Mouse (Mus musculus) spleen, embryonic (tissue): ENCODE measurements around the gene Cbfa2t2.

Experiments used
- CTCF ChIA-PET: fragments of 350-600 bp; sonication (Branson Sonifier 250); formaldehyde crosslinking; loops from one replicate; lab custom pipeline; 2022; lab: Charles Lee

Gene Cbfa2t2

GRCm38 (mm10) chr2:154566641-154567040, 130.4 kb downstream of the Cbfa2t2 start:
- CTCF ChIA-PET = interaction anchor here (0.5 to 1.6 kb wide), 2 partner anchors 46 to 218 kb away, joined by 3 read pairs; partner anchors contain the start of gene Zfp341

GRCm38 (mm10) chr2:154567766-154568165, 131.5 kb downstream of the Cbfa2t2 start:
- CTCF ChIA-PET = interaction anchor here (0.6 kb wide), 1 partner anchor 1434 kb away, joined by 6 read pairs; no protein-coding TSS in a partner anchor

DNA sequence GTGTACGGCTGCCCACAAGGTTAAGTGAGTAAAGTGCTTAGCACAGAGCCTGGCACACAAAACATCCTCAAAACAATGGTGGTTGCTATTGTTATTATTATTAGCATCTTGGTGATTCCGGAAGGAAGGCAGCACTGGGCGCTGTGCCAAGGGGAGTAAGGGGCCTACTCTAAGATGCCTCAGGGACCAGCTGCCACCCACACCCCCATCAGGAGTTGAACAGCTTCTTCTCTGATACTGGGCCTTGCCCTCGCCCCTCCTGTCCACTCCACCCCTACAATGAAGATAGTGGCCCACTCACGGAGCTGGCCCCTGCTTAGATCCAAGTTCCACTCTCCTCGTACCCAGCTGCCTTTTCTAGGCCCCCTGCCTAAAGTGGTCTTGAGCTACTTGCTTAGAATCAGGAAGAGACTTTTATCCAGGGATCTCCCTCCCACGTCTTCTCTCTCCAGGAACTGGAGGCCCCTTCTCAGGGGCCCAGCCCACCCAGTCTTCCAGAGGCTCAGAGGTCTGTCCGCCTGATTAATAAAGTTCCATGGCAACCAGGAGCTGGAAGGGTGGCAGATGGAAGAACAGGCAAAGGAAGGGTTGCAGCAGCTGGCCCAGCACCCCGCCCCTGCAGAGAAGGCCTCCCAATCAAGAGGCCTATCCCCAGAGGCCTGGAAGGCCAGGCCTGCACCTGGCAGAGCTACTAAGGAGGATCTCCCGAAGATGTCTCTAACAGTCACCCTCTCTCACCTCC, 132.2 kb downstream of the Cbfa2t2 start:
- CTCF ChIA-PET = interaction anchor here (0.6 to 1.0 kb wide), 2 partner anchors 59 to 161 kb away, joined by 4 to 9 read pairs; partner anchors contain the start of gene Snta1

- CTCF ChIA-PET = interaction anchor here (0.6 to 1.0 kb wide), 2 partner anchors 60 to 161 kb away, joined by 4 to 9 read pairs; partner anchors contain the start of gene Snta1
Observed at GRCm38 (mm10) chr2:154569071-154569748, 132.9 kb downstream of the Cbfa2t2 start.

DNA sequence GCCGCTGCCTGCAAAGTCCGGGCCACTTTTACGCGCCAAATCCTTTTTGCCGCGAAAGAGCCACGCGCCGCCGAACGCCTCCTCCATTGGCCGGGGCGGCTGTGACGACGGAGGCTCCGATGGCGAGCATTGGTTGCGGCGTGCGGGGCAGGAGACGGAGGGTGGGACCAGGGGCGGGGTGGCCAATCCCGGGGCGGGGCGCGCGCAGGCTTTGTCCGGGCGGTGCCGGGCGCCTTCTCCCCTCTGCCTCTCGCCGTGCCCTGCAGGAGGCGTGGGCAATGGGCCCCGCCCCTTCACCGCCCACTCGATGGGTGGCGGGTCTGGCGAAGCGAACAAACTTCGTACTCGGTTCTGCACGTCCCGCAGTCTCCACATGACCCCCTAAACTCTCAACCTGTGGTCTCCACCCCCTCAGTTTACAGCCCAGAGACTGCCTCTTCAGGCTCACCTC, 133.6 kb downstream of the Cbfa2t2 start, which contains the start of gene E2f1:
Gene E2f1 (minus strand): TSS at position 57 of the 451 bp plus-strand sequence.
- CTCF ChIA-PET = no interaction called here

- CTCF ChIA-PET = no interaction called here
Observed at GRCm38 (mm10) chr2:154570666-154571065, 134.4 kb downstream of the Cbfa2t2 start.

- CTCF ChIA-PET = no interaction called here
Observed at GRCm38 (mm10) chr2:154571266-154571665, 135.0 kb downstream of the Cbfa2t2 start.

- CTCF ChIA-PET = no interaction called here
Observed at GRCm38 (mm10) chr2:154571976-154572375, 135.7 kb downstream of the Cbfa2t2 start.

DNA sequence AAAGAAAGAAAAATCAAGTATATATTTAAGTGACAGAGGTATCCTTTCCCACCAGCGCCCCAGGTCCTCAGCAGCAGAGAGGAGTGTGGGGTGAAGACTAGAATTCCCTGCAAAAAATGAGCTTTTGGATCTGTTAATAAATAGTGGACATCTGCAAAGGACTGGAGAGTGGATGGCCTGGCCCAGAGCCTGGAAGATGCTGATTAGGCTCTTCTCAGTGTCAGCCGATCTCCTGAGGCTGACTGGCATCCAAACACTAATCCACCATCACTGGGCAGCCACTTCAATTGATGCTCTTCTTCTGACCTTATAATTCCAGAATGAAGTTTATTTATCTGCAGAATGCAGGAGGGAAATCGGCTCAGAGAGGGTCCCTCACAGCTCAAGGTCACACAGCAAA, 136.7 kb downstream of the Cbfa2t2 start:
- CTCF ChIA-PET = no interaction called here

- CTCF ChIA-PET = interaction anchor here (1.1 kb wide), 1 partner anchor 18 kb away, joined by 7 read pairs; no protein-coding TSS in a partner anchor
Observed at GRCm38 (mm10) chr2:154574271-154574670, 138.0 kb downstream of the Cbfa2t2 start.

GRCm38 (mm10) chr2:154576876-154577743, 140.8 kb downstream of the Cbfa2t2 start:
- CTCF ChIA-PET = no interaction called here

DNA sequence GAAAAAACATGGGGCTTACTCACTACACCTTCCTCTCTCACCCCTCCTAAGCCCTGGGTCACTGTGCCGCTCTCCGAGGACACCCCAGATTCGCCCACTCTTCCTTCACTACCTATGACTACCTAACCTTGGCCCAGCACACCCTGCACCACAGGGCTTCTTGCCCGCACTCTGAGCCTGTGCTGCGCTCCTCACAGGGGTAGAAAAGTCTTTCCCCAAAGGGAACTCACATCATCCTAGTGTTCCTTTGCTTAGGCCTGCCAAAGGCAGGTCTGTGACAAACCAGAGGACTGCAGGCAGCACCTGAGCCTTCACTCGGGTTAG, 141.4 kb downstream of the Cbfa2t2 start:
- CTCF ChIA-PET = no interaction called here

- CTCF ChIA-PET = no interaction called here
Observed at GRCm38 (mm10) chr2:154580586-154580985, 144.3 kb downstream of the Cbfa2t2 start.

DNA sequence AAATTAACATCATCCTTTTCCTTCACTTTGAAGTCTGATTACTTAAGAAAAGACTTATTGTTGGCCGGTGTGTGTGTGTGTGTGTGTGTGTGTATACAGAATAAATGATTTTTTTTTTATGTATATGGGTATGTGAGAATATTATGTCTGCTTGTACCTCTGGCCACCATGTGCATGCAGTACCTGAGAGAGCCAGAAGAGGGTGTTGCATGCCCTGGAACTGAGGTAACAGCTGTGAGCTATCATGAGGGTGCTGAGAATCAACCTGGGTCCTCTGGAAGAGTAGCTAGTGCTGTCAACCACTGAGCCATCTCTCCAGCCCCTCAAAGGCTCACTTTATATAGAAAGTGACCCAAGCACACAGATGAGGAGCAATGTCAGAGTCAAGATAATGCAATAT, 145.1 kb downstream of the Cbfa2t2 start:
- CTCF ChIA-PET = no interaction called here

DNA sequence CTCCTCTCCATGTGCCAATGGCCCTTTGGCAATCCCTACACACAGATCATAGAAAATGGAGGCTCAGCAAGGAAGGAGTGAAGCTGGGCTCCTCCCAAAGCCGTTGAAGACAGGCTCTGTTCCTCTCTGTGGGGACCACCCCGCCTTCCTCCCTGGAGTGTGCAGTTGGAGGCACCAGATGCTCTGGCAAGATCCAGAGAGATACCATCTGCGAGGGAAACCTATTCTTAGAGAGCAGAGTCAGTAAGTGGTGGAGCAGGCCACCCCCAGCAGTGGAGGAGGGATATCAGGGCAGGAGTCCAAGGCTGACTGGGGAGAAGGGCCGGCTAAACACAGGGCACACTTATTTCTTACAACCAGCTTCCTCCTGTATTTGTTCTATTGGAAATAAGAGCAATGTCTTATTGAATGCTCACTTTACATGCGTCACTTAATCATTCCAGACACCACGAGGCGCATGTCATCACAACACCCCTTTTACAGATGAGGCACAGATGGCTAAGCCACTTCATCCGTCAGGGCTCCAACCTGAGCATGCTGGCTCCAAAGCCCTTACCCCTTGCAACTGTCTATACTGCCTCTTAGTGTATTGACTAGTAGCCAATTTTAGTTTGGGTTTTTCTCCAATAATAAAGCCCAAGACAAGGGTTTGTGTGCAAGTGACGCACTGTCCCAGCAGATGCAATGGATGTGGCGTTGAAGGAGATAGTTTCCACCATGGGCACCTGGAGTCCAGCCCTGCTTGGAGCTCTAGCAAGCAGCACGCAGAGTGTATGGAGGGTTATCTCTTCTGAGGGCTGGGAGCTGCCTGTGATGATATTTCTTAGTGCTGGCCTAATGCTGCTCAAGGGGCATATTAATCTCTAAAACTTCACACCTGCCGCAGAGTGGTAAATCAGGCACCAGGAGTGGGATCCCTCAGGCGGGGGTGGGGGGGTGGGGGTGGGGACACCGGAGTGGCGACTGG, 147.9 kb downstream of the Cbfa2t2 start:
- CTCF ChIA-PET = interaction anchor here (0.5 to 1.0 kb wide), 2 partner anchors 12 to 20 kb away, joined by 4 read pairs; no protein-coding TSS in a partner anchor

- CTCF ChIA-PET = interaction anchor here (1.0 kb wide), 1 partner anchor 11 kb away, joined by 4 read pairs; no protein-coding TSS in a partner anchor
Observed at GRCm38 (mm10) chr2:154584931-154585601, 148.8 kb downstream of the Cbfa2t2 start.

DNA sequence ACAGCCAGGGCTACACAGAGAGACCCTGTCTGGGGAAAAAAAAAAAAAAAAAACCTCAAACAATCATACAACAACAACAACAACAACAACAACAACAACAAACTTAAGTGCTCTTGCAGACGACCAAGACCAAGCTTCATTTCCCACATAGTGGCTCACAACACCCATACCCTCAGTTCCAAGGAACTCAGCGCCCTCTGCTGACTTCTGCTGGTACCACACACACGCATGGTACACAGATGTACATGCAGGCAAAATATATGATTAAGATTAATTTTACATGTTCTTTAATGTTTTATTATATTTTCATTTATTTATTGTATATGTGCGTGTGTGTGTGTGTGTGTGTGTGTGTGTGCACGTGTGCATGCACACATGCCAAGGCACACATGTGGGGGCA, 150.1 kb downstream of the Cbfa2t2 start:
- CTCF ChIA-PET = interaction anchor here (0.6 kb wide), 1 partner anchor 165 kb away, joined by 3 read pairs; no protein-coding TSS in a partner anchor
